Mouse (Mus musculus) cortical plate, adult 2 months (tissue): ENCODE measurements around the gene Dlg5. TPM values are rescaled to one million over a fixed set of nuclear protein-coding genes. Genes with fewer than 3 reads are reported as not detected.

Experiments used
- H3K27ac ChIP-seq: fragments of 200-500 bp; 2 replicates; pipeline ENCODE4 v1.5.1; 2012; ENCODE audit warnings: low read length, control low read depth, inconsistent platforms; ENCODE audit not compliant: insufficient read depth
- H3K4me1 ChIP-seq: fragments of 200-500 bp; 2 replicates; pipeline ENCODE4 v1.6.1; 2011; ENCODE audit warnings: low read length; ENCODE audit not compliant: control insufficient read depth, insufficient read depth
- H3K4me3 ChIP-seq: fragments of 200-500 bp; 2 replicates; pipeline ENCODE4 v1.5.1; 2011; ENCODE audit warnings: mild to moderate bottlenecking, low read length, control low read depth; ENCODE audit not compliant: insufficient read depth
- CTCF ChIP-seq: fragments of 200-500 bp; IDR thresholded peaks from 2 replicates; pipeline ENCODE4 v1.5.1; 2011; ENCODE audit warnings: mild to moderate bottlenecking, control low read depth, low read length; ENCODE audit not compliant: insufficient read depth; ENCODE audit errors: extremely low read depth
- POLR2A ChIP-seq: fragments of 200-500 bp; IDR thresholded peaks from 2 replicates; pipeline ENCODE4 v1.6.1; 2011; ENCODE audit warnings: mild to moderate bottlenecking, low read length, control low read depth; ENCODE audit not compliant: insufficient read depth; ENCODE audit errors: extremely low read depth
- polyA plus RNA-seq: library from polyadenylated mRNA; depleted of rRNA; stranded (reverse); fragments of >200 nt; gene quantifications from 2 replicates; pipeline ENCODE4 v1.2.3, GENCODE M21; 2012

Gene Dlg5
- polyA plus RNA-seq, 1 experiment: 26.5 TPM

DNA sequence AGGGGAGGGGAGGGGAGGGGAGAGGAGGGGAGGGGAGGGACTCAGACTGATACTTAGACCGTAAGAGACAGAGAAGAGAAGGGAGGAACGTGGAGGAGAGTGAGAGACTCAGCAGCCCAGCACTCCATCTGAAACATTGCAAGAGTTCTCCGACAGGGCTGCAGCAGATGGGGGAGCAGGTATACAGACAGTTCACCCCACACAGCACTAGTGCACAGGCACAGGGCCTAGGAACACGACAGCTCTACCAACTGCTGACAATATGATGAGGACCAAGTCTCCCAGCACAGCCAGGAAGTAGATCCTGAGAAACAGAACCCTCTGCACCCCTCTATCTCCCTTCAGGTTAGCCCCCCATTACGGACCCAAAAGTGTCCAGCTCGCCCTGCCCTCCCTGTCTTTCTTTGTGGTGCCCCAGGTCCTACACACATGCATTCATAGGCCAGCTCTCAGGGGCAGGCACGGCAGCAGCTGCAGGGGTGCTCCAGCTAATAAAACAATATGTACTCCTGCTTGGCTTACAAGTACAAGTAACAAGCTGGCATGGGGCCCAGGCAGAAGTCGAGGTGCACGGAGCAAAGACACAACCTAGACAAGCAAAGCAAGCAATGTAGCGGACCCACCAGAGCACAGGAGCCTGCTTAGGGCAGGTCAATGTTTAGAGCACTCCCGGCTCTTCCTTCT, 28.9 kb downstream of the Dlg5 start:
- TF ChIP-seq CTCF (no peak), POLR2A (no peak)
- Histone ChIP-seq H3K27ac (no peak overlapping the region), H3K4me3 (no peak overlapping the region), H3K4me1 (peaks cover 3% of the 10 kb centered on the region)

GRCm38 (mm10) chr14:24216064-24216463, 29.7 kb downstream of the Dlg5 start:
- peaks cover 3% of the 10 kb centered on the region for H3K4me1 ChIP-seq
- no peak overlapping the region for H3K4me3 ChIP-seq
- TF ChIP-seq POLR2A: no peak
- no peak for TF ChIP-seq CTCF
- H3K27ac ChIP-seq: no peak overlapping the region

- H3K27ac ChIP-seq: no peak overlapping the region
- peaks cover 3% of the 10 kb centered on the region for H3K4me1 ChIP-seq
- no peak overlapping the region for H3K4me3 ChIP-seq
- no peak for TF ChIP-seq POLR2A
- no peak for TF ChIP-seq CTCF
Observed at GRCm38 (mm10) chr14:24214436-24214835, 31.3 kb downstream of the Dlg5 start.

DNA sequence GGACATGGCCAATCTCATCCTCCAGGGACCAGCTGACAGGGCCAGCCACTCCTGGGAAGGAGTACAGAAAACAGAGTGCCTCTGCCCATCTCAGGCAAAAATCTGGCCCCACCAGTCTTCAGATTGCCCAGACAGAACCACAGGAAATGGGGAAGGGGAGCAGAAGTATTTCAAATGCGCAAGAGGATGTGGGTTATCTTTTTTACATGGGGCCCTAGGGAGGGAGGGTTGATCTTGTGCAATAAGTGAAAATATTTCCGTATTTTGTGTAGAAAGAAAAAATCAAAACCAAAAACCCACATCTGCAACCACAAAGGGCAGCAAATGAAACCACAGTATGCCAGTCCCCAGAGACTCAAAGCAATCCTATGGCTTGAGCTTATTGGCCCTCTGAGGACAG, 32.4 kb downstream of the Dlg5 start:
- H3K4me3 ChIP-seq: no peak overlapping the region
- no peak for TF ChIP-seq POLR2A
- no peak for TF ChIP-seq CTCF
- no peak overlapping the region for H3K27ac ChIP-seq
- peaks cover 3% of the 10 kb centered on the region for H3K4me1 ChIP-seq

DNA sequence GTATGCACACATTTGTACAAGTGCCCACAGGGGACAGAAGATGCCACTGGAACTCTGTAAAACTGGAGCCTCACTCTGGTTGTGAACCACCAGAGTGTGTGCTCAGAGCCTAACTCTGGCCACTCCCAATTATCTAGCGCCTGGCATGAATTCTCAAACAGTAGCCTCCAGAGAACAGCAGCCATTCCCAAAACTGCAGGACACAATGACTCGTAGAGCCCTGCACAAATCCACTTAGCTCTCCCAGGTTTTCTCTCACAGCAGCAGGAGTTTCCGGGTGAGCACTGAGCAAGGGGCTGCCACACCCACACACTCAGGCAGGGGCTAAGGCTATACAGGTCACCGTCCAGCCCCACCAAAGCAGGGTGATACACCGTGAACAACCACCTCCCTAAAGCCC, 32.9 kb downstream of the Dlg5 start:
- Histone ChIP-seq H3K4me1 (peaks cover 3% of the 10 kb centered on the region), H3K27ac (no peak overlapping the region), H3K4me3 (no peak overlapping the region)
- TF ChIP-seq POLR2A: no peak
- no peak for TF ChIP-seq CTCF

DNA sequence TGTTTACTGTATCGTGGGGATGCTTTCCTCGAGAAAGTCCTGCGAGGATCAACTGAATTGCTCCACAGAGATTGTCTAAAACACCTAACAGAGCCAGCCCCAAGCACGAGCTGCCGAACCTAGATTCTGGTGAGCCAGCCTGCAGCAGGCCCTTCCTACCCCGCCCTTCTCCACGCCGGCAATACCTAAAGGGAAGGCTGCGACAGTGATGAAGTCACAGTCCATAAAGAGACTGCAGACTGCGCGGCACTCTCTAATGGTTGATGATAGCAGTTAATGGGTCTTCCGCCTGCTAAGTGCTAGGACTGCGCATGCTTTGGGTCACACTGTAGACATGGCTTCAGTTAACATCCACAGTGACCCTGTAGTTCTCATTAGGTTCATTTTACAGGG, 38.4 kb downstream of the Dlg5 start:
- no peak overlapping the region for H3K27ac ChIP-seq
- H3K4me3 ChIP-seq: no peak overlapping the region
- H3K4me1 ChIP-seq: peaks cover 13% of the 10 kb centered on the region
- no peak for TF ChIP-seq CTCF
- no peak for TF ChIP-seq POLR2A

- peaks cover 13% of the 10 kb centered on the region for H3K4me1 ChIP-seq
- H3K4me3 ChIP-seq: no peak overlapping the region
- no peak overlapping the region for H3K27ac ChIP-seq
- no peak for TF ChIP-seq CTCF
- no peak for TF ChIP-seq POLR2A
Observed at GRCm38 (mm10) chr14:24206736-24207359, 38.9 kb downstream of the Dlg5 start.

DNA sequence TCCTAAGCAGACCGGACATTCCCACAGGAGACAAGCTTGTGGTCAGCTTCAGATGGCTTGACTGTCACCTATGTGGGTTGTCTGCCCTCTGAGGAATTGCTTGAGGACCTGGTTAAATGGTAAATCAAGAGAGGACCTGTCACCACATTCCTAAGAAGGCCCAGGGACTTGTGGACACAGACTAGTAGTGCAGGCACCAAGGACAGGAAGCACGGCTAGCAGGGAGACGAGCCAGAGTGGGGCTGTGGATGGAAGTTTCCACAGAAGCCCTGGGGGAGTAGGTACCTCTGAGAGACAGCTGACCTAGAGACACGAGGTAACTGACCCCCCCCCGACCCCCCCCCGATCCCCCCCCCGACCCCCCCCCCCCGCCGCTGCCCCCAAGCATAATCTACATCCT, 39.4 kb downstream of the Dlg5 start:
- TF ChIP-seq CTCF (no peak), POLR2A (no peak)
- Histone ChIP-seq H3K4me3 (no peak overlapping the region), H3K4me1 (peaks cover 13% of the 10 kb centered on the region), H3K27ac (peak overlapping the region; percentile 47; the same call in 1 of the 2 replicates)

GRCm38 (mm10) chr14:24205281-24205871, 40.3 kb downstream of the Dlg5 start:
- TF ChIP-seq CTCF (no peak), POLR2A (no peak)
- Histone ChIP-seq H3K27ac (peak overlapping the region; percentile 47; the same call in 1 of the 2 replicates), H3K4me1 (peaks cover 13% of the 10 kb centered on the region), H3K4me3 (no peak overlapping the region)

DNA sequence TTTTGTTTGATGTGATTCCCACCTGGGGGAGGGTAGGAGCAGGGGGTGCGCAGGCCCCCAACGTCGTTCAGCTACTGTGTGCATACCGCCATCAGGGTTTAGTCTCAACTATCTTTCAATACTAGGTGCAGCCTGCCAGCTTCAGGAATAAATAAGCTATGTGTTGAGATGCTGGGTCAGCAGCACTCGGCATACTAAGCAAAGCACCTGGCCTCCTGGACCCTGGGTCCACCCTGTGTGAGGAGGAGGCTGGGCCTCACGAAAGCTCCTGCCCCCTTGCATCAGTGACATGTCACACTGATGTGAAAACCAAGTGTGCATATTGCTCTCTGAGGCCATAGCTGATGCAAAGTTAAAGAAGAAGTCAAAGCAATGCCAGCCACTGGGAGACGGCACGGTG, 42.5 kb downstream of the Dlg5 start:
- Histone ChIP-seq H3K4me3 (no peak overlapping the region), H3K4me1 (peaks cover 17% of the 10 kb centered on the region), H3K27ac (no peak overlapping the region)
- TF ChIP-seq POLR2A: no peak
